Mouse (Mus musculus) urinary bladder, adult 18-20 months (tissue): ENCODE results near the gene St8sia6.
"Not testable (repeated sequence)": the region's sequence is repeated elsewhere in the genome, so short reads cannot be mapped to it uniquely, and the experiment has no call there.

Experiments used
- DNase-seq, 2 experiments: peaks; one replicate each; pipeline ENCODE4 v3.0.0; 2022; ENCODE audit warnings: low spot score in 2 of 2, mixed read lengths in 2 of 2

The St8sia6 gene

DNA sequence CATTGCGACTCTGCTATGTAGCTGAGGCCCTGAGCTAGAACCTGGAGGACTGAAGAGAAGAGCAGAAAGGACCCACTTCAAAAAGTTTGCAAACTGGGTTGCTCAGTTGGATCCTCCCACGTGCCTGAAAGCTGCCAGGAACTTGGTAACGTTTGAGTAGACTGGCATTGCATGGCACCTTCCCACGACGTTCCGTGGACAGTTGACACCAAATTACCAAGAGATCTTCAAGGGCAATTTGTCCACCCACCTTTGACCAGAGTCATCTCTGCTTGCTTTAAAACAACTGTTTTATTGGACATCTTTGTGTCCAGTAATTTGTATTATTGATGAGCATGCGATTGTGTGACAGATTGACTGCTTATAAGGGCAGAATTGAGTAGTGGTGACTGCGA is at the start of gene St8sia6:
St8sia6 (minus strand) TSS at position 96 of the 395 bp plus-strand sequence.
- DNase-seq = no peak

DNA sequence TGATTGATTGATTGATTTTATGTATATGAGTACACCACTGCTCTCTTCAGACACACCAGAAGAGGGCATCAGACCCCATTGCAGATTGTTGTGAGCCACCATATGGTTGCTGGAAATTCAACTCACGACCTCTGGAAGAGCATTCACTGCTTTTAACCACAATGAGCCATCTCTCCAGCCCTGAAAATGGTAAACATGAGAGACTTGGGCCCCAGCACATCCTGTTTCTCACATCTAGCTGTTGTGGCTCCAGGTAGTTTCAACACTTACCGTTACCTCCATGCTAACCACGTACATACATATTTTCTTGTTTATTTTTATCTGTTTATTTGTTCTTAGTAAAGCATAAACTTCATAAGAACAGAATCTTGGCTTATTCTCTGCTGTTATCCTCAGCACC is 42.4 kb upstream of the St8sia6 start:
- DNase-seq = no peak

DNA sequence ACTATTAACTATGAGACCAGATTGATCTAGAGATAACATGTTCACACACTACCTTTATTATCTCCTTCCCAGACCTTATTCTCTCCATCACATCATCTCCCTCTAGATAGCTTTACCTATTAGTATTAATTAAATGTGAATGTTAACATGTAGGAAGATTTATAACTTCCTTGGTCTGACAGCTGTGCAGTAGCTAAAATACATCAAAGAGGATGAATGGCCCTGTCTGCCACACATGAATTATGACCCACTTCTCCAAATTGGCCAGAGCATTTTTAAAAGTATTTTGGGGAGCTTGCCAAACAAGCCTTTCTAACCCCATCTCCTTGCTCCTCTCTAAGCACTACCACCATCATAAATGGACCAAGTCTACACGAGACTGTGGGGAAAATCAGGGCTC is 41.1 kb upstream of the St8sia6 start:
- no peak for DNase-seq

DNA sequence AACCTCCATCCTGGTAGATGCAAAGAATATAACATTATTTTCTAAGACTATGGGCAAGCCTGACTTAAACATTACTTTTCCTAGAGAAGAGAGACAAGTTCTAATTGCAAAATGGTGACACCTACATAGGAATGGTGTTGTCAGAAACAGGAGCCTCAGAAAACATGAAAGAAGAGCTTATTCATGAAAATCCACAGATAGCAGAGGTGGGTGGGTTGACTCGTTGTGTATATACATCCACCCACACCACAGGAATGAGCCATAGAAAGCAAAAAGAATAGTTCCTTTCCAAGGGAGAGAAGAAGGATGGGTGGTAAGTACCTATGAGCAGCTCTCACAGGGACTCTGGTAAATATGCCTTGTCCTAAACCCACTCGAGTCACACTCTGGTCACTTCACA is 22.8 kb upstream of the St8sia6 start:
- DNase-seq = no peak

DNA sequence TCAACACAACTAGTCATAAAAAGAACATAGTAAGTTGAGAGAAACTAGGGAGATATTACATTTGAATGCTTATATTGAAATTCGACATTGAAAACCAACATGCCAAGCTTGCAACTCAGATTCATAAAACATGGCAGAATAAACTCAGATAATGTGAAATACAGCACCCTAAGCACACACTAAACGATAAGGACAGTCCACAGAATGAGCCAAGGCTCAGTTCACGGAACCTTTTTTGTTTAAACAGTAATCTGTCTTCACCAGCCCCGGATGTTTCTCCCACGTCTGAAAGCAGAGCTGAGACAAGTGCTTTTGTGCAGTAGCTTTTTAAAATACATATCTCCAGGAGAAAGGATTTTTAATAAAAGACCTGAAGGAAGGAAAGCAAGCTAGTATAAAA is 14.7 kb upstream of the St8sia6 start:
- DNase-seq = no peak

DNA sequence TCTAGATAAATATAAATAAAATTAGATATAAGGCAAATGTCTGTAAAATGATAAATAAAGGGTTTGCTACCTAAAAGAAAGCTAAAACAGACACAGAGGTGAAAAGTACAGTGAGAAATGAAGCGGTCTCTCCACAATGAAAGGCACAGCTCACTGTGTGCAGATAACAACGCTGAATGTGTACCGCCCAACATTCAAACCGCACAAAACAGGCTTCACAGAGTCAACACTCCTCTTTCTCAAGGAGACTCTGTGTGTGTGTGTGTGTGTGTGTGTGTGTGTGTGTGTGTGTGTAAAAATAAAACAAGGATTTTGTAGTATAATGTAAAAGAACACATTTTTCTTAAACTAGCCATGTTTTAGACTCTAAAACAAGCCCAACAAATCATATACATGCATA is 14.1 kb upstream of the St8sia6 start:
- DNase-seq = no peak

DNA sequence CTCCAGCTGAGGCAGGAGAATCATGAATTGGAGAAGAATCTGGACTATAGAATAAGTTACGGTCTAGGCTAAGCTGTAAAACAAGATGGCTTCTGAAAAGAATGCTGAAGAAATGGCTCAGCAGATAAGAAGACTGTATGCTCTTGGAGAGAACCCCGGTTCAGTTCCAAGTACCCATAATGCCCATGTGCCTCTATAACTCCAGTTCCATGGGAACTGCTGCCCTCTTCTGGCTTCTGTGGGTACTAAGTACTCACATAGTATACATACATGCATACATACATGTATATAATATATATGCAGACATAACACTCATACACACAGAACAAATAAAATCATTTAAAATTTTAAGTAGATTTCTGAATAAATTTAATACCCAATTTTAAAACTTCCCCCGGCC is 12.3 kb upstream of the St8sia6 start:
- no peak for DNase-seq

DNA sequence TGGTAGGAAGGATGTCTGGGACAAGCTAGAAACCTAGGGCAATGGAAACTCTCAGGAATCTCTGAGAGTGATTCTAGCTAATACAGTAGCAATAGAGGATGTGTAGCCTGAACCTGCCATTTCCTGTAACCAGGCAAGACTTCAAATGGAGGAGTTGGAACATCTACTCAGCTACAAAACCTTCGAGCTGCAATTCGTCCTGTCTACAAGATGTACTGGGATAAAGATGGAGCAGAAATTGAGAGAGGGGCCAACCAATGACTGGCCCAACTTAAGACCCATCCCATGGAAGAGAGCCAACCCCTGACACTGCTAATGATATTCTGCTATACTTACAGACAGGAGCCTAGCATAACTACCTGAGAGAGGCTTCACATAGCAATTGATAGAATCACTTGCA is 6.8 kb upstream of the St8sia6 start:
- no peak for DNase-seq

DNA sequence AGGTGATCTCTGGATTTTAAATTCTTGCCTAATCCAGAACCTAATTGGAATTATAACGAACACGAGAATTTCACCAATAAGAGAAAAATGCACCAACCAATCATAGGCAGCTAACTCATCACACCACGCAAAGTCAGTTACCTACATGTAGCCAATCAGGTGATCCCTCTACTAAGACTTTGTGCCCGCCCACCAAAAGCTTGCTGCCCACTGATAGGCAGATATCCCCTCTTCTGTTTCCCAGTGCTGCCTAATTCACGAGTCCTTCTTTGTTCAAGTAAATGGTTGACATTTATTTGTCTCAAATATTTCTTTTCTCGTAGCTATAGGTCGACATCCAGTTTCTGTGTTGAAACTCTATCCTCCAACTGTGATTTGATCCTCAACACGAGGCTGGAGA is 582 bp upstream of the St8sia6 start:
- DNase-seq = no peak

DNA sequence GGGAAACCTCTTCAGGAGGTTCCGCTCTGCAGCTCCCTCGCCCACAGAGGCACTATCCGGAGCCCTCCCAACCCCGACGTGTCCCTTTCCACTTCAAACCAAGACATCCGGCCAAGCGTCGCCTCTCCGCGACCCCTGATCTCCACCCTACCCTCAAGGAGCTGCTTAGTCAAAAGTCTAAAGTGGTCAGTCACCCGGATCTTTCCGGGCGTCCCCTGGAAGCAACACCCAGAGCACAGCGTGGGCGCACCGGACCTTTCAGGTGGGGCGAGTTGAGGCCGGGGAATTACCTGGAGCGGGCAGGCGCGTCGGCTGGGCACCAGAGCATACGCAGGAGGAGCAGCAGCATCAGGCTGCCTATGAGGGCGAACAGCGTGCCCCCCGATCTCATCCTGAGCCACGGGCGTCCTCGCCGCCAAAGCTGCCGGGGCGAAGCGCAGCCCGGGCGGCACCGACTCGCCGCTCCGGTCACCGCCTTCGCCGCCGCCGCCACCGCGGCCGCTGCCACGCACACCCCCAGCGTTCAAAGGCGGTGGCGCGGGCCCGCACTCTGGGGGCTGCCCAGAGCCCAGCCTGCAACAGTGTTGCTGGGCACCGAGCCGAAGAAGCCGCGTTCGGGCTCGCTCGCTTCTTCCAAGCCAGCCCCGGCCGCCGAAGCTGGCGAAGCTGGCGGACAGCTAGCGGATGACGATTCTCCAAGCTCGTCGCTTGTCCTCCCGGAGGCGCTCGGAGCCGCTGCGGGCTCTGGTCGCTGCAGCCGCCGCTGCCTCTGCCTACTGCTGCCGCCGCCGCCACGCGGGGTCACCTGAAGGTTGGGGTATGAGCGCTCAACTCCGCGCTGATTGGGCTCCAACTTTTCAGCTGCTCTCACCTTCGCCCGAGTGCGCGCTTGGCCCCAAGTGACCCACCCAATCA is 553 bp downstream of the St8sia6 start:
- peak; percentile 22 to 31 for DNase-seq

DNA sequence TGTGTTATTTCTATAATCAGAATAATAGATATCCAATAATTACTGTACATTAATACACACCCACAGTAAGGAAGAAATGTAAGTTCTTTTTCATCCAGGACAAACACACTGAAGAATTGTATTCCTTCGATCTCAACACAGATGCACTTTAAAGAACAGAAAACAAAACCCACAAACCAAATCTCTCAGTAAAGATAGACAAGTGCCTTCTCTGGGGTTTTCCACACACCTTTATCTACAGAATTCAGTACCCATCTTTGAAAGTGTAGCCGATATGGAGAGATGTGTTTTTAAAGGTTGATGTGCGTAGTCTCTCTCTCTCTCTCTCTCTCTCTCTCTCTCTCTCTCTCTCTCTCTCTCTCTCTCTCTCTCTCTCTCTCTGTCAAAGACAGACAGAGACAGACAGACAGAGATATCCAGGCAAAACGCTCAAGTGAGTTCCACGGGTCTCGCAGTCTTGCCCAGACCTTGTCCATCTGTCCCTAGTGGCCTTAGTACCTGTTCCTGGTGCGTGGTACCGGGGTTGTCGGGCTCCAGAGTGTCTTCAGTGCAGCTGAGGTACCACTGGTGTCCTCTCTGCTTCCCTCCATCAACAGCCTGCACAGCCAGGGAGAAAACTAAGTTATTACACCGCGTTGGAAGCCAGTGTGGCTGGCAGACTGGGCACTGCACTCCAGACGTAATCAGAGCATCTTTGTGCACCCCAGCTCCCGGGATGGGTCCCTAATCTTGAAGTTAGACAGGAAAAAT is 1.4 kb downstream of the St8sia6 start:
- DNase-seq = peak in 1 of 2 experiments; percentile 22

DNA sequence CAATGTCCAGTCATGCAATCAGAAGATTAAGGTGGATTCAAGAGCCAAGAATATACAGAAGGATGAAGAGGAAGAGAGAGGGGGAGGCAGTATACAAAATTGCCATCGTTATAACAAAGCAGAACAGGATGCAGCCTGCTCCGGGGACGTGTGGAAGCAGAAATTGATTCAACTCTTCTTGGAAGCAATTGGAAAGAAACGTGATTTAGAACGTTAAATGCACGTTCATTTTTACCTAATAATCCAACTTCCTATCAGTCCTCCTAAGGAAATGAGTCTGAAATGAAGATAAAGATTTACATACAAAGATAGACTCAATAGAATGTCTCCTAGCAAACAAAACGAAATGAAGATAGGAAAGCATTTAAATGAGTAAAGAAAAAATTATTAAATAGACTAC is 2.3 kb downstream of the St8sia6 start:
- no peak for DNase-seq

DNA sequence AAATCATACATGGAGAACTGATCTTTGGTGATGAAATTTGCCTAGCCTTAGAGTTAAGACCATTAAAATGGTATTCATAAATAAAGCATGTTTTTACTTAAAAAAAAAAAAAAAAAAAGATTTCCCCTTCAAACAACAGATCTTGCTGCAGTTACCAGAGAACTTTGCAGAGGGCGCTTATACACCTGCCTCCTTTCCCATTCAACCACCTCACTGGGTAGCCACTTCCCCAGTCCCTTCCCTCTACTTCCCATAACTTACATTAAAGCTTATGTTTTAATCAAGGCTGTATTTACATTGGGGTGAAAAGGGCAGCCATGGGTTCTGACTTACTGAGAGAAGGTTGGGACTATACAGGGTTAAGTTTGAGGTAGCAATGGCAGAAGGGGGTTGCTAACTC is 4.5 kb downstream of the St8sia6 start:
- no peak for DNase-seq

DNA sequence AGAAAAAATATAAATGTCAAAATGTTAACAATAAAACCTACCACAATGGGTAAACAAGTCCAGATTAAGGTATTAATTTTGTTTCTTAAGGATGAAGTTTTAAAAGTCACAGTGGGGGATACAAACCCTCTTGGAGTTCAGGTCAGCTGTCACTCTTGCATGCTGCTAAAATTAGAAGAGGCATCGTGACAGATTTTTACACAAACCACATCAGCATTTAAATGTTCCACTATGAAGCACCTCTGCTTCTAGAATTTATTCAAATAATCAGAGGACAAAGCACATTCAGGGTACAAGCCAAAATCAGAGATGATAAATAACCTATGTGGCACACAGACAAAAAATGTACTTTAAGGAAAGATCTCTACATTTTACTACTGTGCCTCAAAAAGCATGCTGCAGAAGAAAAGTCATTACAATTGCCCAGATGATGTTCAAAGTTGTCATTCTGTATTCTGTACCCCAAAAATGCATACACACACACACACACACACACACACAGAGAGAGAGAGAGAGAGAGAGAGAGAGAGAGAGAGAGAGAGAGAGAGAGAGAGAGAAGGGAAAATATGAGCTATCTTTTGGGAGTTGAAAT is 7.2 kb downstream of the St8sia6 start:
- DNase-seq = no peak

DNA sequence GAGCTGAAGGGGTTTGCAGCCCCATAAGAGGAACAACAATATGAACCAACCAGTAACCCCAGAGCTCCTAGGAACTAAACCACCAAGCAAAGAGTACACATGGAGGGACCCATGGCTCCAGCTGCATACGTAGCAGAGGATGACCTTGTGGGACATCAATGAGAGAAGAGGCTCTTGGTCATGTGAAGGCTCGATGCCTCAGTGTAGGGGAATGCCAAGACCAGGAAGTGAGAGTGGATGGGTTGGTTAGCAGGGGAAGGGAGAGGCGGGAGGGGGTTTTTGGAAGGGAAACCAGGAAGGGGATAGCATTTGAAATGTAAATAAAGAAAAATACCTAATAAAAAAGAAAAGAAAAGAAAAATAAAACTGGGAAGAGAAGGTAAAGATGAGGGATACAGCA is 7.9 kb downstream of the St8sia6 start:
- DNase-seq = not testable (repeated sequence)

DNA sequence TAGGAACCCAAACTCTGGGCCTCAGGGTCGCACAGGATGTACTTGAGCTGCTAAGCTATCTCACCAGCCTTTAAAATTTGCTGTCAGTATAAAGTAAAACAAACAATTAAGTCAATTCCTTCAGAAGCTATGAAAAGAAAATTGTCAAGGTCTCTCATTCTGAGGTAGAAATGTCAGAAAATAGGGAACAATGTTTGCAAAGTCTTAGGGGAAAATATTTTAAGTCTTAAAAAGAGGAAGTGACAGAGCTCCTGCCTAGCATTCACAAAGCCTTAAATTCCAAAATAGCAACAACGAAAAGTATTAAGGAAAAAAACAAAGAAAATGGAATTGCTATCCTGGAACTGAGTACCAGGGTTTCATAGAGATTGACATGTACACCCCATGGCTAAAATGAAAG is 8.6 kb downstream of the St8sia6 start:
- DNase-seq = no peak

DNA sequence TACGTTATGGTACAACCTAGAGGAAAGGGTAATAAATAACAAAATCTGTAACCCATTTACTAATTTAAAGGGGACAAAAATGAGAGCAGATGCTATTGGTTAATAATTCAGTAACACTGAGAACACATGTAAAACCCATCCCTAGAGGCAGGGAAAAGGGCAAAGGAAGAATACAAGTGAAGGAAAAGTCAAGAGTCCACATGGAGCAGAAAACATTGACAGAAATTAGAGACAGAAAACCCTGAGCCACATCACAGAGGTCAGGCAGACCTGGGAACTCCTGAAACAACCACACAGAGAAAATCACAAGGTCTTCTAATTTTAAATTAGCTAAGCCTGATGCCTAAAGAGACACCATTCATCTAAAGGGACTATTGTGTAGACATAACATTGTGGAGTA is 9.4 kb downstream of the St8sia6 start:
- DNase-seq = no peak

DNA sequence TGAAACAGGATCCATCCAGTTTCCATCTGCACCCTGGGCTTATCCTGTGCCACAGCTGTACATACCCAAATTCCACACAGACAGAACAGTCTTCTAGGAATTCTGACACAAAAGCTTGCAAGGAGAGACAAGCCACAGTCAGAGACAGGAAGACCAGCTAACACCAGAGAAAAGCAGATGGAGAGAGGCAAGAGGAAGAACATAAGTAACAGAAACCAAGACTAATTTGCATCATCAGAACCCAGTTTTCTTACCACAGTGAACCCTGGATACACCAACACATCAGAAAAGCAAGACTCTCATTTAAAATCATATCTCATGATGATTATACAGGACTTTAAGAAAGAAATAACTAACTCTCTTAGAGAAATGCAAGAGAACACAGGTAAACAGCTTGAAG is 16.8 kb downstream of the St8sia6 start:
- no peak for DNase-seq

DNA sequence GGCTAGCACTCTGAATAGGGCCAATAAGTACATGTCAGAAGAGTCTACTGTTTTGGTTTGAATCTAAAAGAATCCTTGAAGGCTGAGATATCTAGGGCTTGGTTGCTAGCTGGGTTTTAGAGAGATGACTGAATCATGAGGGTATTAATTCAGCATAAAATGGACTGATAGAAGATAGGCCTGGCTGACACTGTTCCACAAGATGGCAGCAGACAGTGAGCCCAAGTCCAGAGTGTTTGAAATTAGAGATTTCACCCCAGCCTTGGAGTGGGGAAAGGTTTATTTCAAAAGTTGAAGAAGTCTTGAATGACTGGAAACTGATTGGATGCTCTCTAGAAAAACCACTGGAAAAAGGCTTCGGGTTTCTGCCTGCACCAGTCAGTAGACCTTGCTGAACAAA is 17.4 kb downstream of the St8sia6 start:
- DNase-seq = no peak

DNA sequence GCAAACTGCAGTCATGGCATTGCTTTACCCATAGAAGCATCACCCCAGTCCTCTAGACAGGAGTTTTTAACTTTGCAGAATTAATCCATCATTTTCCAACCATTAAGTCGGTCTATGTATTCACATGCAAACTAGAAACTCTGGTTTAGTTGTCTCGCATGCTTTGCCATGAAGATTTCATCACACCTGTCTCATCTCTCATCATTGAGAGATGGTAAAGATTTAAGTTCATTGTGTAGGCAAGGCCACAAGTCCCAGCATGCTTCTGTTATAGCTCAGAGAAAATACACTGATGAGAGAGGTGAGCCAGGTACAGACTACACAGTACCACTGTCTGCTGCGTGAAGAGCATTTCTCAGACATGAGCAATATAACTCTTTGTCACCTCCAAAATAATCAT is 18.8 kb downstream of the St8sia6 start:
- no peak for DNase-seq

DNA sequence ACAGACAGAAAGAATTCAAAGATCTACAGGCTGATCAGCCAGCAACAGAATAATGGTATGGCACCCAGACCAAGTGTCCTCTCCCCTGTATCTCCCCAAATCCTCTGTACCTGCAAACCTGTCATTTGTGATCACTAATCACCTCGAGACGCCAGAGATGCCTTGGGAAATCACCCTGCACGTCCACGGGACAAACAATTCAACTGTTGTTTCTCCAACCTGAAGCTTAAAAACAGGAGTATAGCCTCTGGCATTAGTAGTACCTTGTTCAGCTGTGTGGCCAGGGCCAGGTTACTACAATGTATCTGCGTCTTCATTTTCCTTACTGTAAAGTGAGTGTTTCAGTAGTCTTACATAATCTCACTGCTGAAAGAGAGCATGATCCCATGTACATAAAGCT is 25.3 kb downstream of the St8sia6 start:
- no peak for DNase-seq

DNA sequence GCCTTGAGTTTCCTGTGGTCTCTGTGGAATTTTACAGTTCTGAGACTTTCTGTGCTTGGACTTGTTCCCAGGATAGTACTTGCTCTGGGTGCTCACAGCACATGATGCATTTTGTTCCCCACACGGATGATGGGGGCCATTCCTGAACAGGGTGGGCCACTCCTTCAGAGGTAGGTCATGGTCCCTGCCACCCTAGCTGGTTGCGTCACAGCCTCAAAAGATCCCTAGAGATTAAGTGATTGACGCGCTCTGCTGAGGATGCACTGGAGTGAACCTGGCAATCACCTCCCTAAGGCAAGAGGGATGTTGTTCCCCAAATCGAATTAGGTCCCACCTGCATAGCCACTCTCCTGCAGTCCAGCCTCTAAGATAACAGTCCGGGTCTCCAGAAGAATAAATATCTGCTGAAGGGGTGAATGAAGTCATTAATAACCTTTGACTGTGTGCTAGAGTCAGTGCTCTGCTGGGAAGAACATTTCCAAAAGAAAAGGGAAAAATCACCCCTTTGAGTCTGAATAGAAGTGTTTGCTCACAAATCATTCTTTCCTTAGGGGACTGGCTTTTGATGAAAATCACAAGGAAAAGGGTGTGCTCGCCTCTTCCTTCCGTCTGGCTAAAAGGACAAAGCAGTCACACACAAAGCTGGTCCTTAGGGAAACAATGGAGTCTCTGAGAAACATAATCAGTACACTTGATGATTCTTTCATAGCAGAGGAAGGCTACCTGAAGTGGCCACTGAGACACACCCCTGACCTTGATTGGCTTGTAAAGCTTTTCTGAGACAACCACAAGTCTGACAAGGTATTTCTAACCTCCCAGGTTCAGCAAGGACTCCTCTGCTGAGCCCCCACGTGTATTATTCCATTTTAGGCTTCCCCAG is 26.1 kb downstream of the St8sia6 start:
- no peak for DNase-seq
